Mouse (Mus musculus): ENCODE data around the gene Nol12.
A peak's percentile ranks its signal among the peaks of the same experiment; 100 is the strongest.

The Nol12 gene

GRCm38 (mm10) chr15:78916052-78916826 lies 18.5 kb upstream of the Nol12 start:
- no peak for DNase-seq (ENCODE audit: low spot score)

- no peak for DNase-seq (ENCODE audit: low spot score)
These were observed 16.6 kb upstream of the Nol12 start for GRCm38 (mm10) chr15:78918126-78918525.

- no peak for DNase-seq (ENCODE audit: low spot score)
These were observed 14.8 kb upstream of the Nol12 start for GRCm38 (mm10) chr15:78919914-78920313.

GRCm38 (mm10) chr15:78922700-78923099 lies 12.0 kb upstream of the Nol12 start:
- no peak for DNase-seq (ENCODE audit: low spot score)

- DNase-seq (ENCODE audit: low spot score): no peak
These were observed 11.1 kb upstream of the Nol12 start for GRCm38 (mm10) chr15:78923585-78923984.

- DNase-seq (ENCODE audit: low spot score): peak; percentile 63
These were observed 9.6 kb upstream of the Nol12 start for GRCm38 (mm10) chr15:78925129-78925528.

GRCm38 (mm10) chr15:78926021-78926919 lies 8.5 kb upstream of the Nol12 start, which contains the start of gene Lgals1:
Gene Lgals1 (plus strand): TSS chr15:78926725.
- DNase-seq (ENCODE audit: low spot score): peak; percentile 86

GRCm38 (mm10) chr15:78927021-78927787 lies 7.5 kb upstream of the Nol12 start:
- DNase-seq (ENCODE audit: low spot score): no peak

- DNase-seq (ENCODE audit: low spot score): peak; percentile 77
These were observed 6.8 kb upstream of the Nol12 start for GRCm38 (mm10) chr15:78927788-78928457.

GRCm38 (mm10) chr15:78928539-78928938 lies 6.2 kb upstream of the Nol12 start:
- DNase-seq (ENCODE audit: low spot score): no peak

GRCm38 (mm10) chr15:78930192-78930706 lies 4.5 kb upstream of the Nol12 start:
- no peak for DNase-seq (ENCODE audit: low spot score)

- no peak for DNase-seq (ENCODE audit: low spot score)
These were observed 3.8 kb upstream of the Nol12 start for GRCm38 (mm10) chr15:78930801-78931426.

GRCm38 (mm10) chr15:78931577-78931976 lies 3.2 kb upstream of the Nol12 start:
- no peak for DNase-seq (ENCODE audit: low spot score)

- DNase-seq (ENCODE audit: low spot score): no peak
These were observed 1.7 kb downstream of the Nol12 start for GRCm38 (mm10) chr15:78936403-78936802.

GRCm38 (mm10) chr15:78937311-78937710 lies 2.6 kb downstream of the Nol12 start:
- no peak for DNase-seq (ENCODE audit: low spot score)

GRCm38 (mm10) chr15:78937963-78938362 lies 3.2 kb downstream of the Nol12 start:
- no peak for DNase-seq (ENCODE audit: low spot score)

- no peak for DNase-seq (ENCODE audit: low spot score)
These were observed 5.6 kb downstream of the Nol12 start for GRCm38 (mm10) chr15:78940325-78940724.

- peak; percentile 50 for DNase-seq (ENCODE audit: low spot score)
These were observed 7.9 kb downstream of the Nol12 start for GRCm38 (mm10) chr15:78942663-78943062.

GRCm38 (mm10) chr15:78946232-78946631 lies 11.5 kb downstream of the Nol12 start:
- no peak for DNase-seq (ENCODE audit: low spot score)

GRCm38 (mm10) chr15:78947657-78948056 lies 12.9 kb downstream of the Nol12 start, which contains the start of gene Triobp:
Gene Triobp (plus strand): TSS chr15:78947724.
- DNase-seq (ENCODE audit: low spot score): peak; percentile 91

Measured in testis, postnatal 14 days (tissue).